Mouse (Mus musculus) cortical plate, adult 2 months (tissue): ENCODE measurements around the gene Mmd.

Source experiments
- CTCF ChIP-seq: fragments of 200-500 bp; IDR thresholded peaks from 2 replicates; pipeline ENCODE4 v1.5.1; 2011; ENCODE audit warnings: mild to moderate bottlenecking, control low read depth, low read length; ENCODE audit not compliant: insufficient read depth; ENCODE audit errors: extremely low read depth
- POLR2A ChIP-seq: fragments of 200-500 bp; IDR thresholded peaks from 2 replicates; pipeline ENCODE4 v1.6.1; 2011; ENCODE audit warnings: mild to moderate bottlenecking, low read length, control low read depth; ENCODE audit not compliant: insufficient read depth; ENCODE audit errors: extremely low read depth

GRCm38 (mm10) chr11:90292766-90293165 is 43.5 kb downstream of the Mmd start:
- TF ChIP-seq CTCF (no peak), POLR2A (no peak)
